Mouse (Mus musculus) C2C12 (cell line): ENCODE measurements at regions not wholly inside any gene's neighbourhood (a gene's known extent, or its start where the extent isn't known, plus 50 kb on each side); places are given as distances from the start of the nearest gene placed in this dataset.

ENCODE experiments used
- CTCF ChIP-seq: IDR thresholded peaks from one replicate; pipeline ENCODE4 v1.5.1; 2011; ENCODE audit not compliant: control insufficient read depth, insufficient read depth, insufficient read length
- FOSL1 ChIP-seq: IDR thresholded peaks from one replicate; pipeline ENCODE4 v1.8.0; 2011; ENCODE audit warnings: mild to moderate bottlenecking, low read length; ENCODE audit not compliant: poor library complexity, insufficient read depth, severe bottlenecking
- MYOD1 ChIP-seq: IDR thresholded peaks from one replicate; pipeline ENCODE4 v1.6.1; 2011; ENCODE audit warnings: low read depth; ENCODE audit not compliant: control insufficient read depth, insufficient read length
- MYOG ChIP-seq: IDR thresholded peaks from one replicate; pipeline ENCODE4 v1.6.1; 2011; ENCODE audit not compliant: control insufficient read depth, insufficient read length; ENCODE audit errors: extremely low read depth

- no peak for TF ChIP-seq CTCF
- no peak for TF ChIP-seq MYOG
- TF ChIP-seq FOSL1: no peak
- no peak for TF ChIP-seq MYOD1
Observed at GRCm38 (mm10) chr5:144684184-144684583, 77.4 kb downstream of the Tmem130 start.
